Mouse (Mus musculus) ES-E14 (cell line): ENCODE data around the gene Il4ra. TPM values are rescaled to one million over a fixed set of nuclear protein-coding genes. Genes with fewer than 3 reads are reported as not detected.

ENCODE experiments used
- DNase-seq: peaks from one replicate; pipeline ENCODE4 v3.0.0-alpha.2; 2013; ENCODE audit warnings: low read depth, low spot score
- H3K27ac ChIP-seq: 2 replicates; pipeline ENCODE4 v1.5.1; 2012; ENCODE audit warnings: low read depth, mild to moderate bottlenecking, low read length, moderate library complexity, mixed read lengths; ENCODE audit not compliant: poor library complexity, insufficient read depth, severe bottlenecking
- H3K36me3 ChIP-seq: 2 replicates; pipeline ENCODE4 v1.6.1; 2012; ENCODE audit warnings: mild to moderate bottlenecking, low read length, moderate library complexity, mixed read lengths; ENCODE audit not compliant: control insufficient read depth, poor library complexity, insufficient read depth, severe bottlenecking
- H3K4me1 ChIP-seq, 2 experiments: fragments of 150-350 bp in 1 of 2; sonication (generic) in 1 of 2; 2 replicates each; pipeline ENCODE4 v1.6.1; 2012; ENCODE audit warnings: low read length in 2 of 2, mild to moderate bottlenecking in 1 of 2, mixed read lengths in 1 of 2; ENCODE audit not compliant: control insufficient read depth in 2 of 2, insufficient read depth in 2 of 2, poor library complexity in 1 of 2
- H3K4me3 ChIP-seq, 2 experiments: fragments of 150-350 bp in 1 of 2; sonication (generic) in 1 of 2; 2 replicates each; pipeline ENCODE4 v1.5.1; 2012; ENCODE audit warnings: low read length in 2 of 2, low read depth in 1 of 2, mild to moderate bottlenecking in 1 of 2, mixed read lengths in 1 of 2; ENCODE audit not compliant: insufficient read depth in 1 of 2, poor library complexity in 1 of 2, severe bottlenecking in 1 of 2
- H3K9ac ChIP-seq: 2 replicates; pipeline ENCODE4 v1.6.1; 2012; ENCODE audit warnings: low read depth, mild to moderate bottlenecking, low read length, mixed read lengths; ENCODE audit not compliant: poor library complexity, insufficient read depth, severe bottlenecking
- H3K9me3 ChIP-seq: fragments of 150-350 bp; sonication (generic); 2 replicates; pipeline ENCODE4 v1.6.1; 2012; ENCODE audit warnings: low read depth, mild to moderate bottlenecking, low read length; ENCODE audit not compliant: control insufficient read depth, insufficient read depth
- CHD2 ChIP-seq: IDR thresholded peaks from 2 replicates; pipeline ENCODE4 v1.6.1; 2014; ENCODE audit warnings: mild to moderate bottlenecking, low read depth, low read length, inconsistent platforms
- HCFC1 ChIP-seq: IDR thresholded peaks from 2 replicates; pipeline ENCODE4 v1.6.1; 2012; ENCODE audit warnings: low read length, inconsistent platforms, borderline replicate concordance; ENCODE audit not compliant: insufficient read depth
- MAFK ChIP-seq: IDR thresholded peaks from 2 replicates; pipeline ENCODE4 v1.6.1; 2014; ENCODE audit warnings: mild to moderate bottlenecking, low read depth, low read length, inconsistent platforms; ENCODE audit not compliant: insufficient read depth
- ZC3H11A ChIP-seq: IDR thresholded peaks from 2 replicates; pipeline ENCODE4 v1.6.1; 2012; ENCODE audit warnings: low read depth, mild to moderate bottlenecking, inconsistent platforms, low read length, borderline replicate concordance
- ZNF384 ChIP-seq: IDR thresholded peaks from 2 replicates; pipeline ENCODE4 v1.6.1; 2012; ENCODE audit warnings: low read depth, low read length, inconsistent platforms
- in situ Hi-C, 2 experiments: fragments of 600-800 bp; cut with MboI; formaldehyde crosslinking; loops; one replicate each; pipeline ENCODE4 v1.15.1; 2025; ENCODE audit warnings: low sequenced_read_pairs in 2 of 2, inconsistent platforms in 1 of 2; ENCODE audit not compliant: unreplicated experiment in 2 of 2
- total RNA-seq: library from RNA; depleted of rRNA; stranded (reverse); fragments of 300-350 nt; gene quantifications from 2 replicates; pipeline ENCODE4 v1.2.3, GENCODE M21; 2012

The Il4ra gene
- total RNA-seq, 1 experiment: 3.4 TPM

GRCm38 (mm10) chr7:125588721-125589120 lies 36.8 kb downstream of the Il4ra start:
- H3K4me1 ChIP-seq: no peaks in the 10 kb centered on the region
- no peaks in the 10 kb centered on the region for H3K36me3 ChIP-seq
- TF ChIP-seq ZC3H11A: no peak
- TF ChIP-seq MAFK: no peak
- TF ChIP-seq ZNF384: no peak
- TF ChIP-seq HCFC1: no peak
- TF ChIP-seq CHD2: no peak
- in situ Hi-C loops: no loop called here
- no peaks in the 10 kb centered on the region for H3K9me3 ChIP-seq
- H3K9ac ChIP-seq: no peak overlapping the region
- H3K4me3 ChIP-seq: no peak overlapping the region
- no peak overlapping the region for H3K27ac ChIP-seq
- no peak for DNase-seq

- Histone ChIP-seq H3K27ac (no peak overlapping the region), H3K9me3 (no peaks in the 10 kb centered on the region), H3K36me3 (no peaks in the 10 kb centered on the region), H3K9ac (no peak overlapping the region), H3K4me3 (no peak overlapping the region), H3K4me1 (no peaks in the 10 kb centered on the region)
- in situ Hi-C loops: no loop called here
- TF ChIP-seq MAFK (no peak), ZNF384 (no peak), CHD2 (no peak), ZC3H11A (no peak), HCFC1 (no peak)
- DNase-seq: no peak
Measured at GRCm38 (mm10) chr7:125589896-125590295, 38.0 kb downstream of the Il4ra start.

DNA sequence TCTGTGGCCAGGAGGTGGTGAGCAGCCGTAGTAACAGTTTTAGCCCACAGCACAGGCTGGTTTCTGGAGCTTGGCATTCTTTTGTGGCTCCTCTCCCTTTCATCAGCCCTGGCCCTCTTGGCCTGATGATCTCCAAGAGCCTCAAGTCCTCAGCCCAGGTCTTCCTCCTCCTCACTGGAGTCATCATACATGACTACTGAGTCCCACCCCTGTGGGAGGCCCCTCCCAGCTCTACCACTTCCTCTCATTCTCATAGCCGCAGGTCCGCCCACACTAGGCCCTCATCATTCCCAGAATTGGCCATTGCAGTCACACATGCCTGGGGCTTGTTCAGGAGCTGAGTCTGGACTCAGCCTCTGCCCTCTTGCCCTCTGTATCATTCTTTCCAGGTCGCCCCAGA lies 41.9 kb downstream of the Il4ra start:
- TF ChIP-seq ZC3H11A: no peak
- TF ChIP-seq HCFC1: no peak
- Histone ChIP-seq H3K4me1 (no peaks in the 10 kb centered on the region), H3K9ac (no peak overlapping the region), H3K27ac (no peak overlapping the region), H3K4me3 (no peak overlapping the region), H3K36me3 (no peaks in the 10 kb centered on the region), H3K9me3 (no peaks in the 10 kb centered on the region)
- DNase-seq: no peak
- in situ Hi-C loops: no loop called here

DNA sequence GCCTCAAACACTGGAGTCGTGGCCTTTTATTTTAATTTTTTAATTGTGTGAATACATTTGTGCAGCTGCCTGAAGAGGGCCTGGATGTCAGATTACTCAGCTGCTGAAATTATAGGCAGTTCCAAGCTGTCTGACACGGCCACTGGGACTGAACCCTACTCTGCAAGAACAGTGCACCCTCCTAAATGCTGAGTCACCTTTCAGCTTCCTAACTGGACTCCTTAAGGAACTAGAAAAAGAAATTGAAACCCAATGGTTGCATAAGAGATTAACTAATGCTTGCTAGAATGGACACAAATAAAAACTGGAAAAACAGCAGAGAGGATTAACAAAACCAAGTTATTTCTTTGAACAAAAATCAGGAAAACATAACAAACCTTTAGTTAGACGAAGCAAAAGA lies 44.5 kb downstream of the Il4ra start:
- DNase-seq: no peak
- Histone ChIP-seq H3K4me1 (no peaks in the 10 kb centered on the region), H3K9ac (no peak overlapping the region), H3K36me3 (no peaks in the 10 kb centered on the region), H3K9me3 (no peaks in the 10 kb centered on the region), H3K4me3 (no peak overlapping the region), H3K27ac (no peak overlapping the region)
- TF ChIP-seq CHD2 (no peak), ZNF384 (no peak), HCFC1 (no peak), MAFK (no peak), ZC3H11A (no peak)
- in situ Hi-C loops: no loop called here

DNA sequence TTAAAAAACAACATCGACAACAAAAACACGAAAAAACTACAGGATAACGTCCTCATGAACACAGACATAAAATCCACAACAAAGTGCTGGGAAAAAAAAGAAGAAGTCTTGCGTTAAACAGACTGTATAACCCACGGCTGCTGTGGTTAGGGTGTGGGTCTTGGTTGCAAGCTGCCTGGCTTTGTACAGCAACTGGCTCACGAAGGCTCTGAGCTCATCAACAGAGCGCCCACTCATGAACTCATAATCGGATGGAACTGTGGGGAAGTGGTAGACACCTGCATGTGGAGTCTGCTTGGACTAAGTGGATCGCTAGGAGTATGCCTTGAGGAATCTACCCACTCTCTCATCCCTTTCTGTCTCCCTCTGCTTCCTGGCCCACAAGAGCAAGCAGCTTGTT lies 45.2 kb downstream of the Il4ra start:
- TF ChIP-seq ZNF384 (no peak), CHD2 (no peak), MAFK (no peak), ZC3H11A (no peak), HCFC1 (no peak)
- no peaks in the 10 kb centered on the region for H3K4me1 ChIP-seq
- in situ Hi-C loops: no loop called here
- no peak overlapping the region for H3K4me3 ChIP-seq
- no peak overlapping the region for H3K9ac ChIP-seq
- no peak for DNase-seq
- H3K27ac ChIP-seq: no peak overlapping the region
- no peaks in the 10 kb centered on the region for H3K36me3 ChIP-seq
- no peaks in the 10 kb centered on the region for H3K9me3 ChIP-seq
